Mouse (Mus musculus): Measurements from ENCODE around the gene Map3k7. TPM values are rescaled to one million over a fixed set of nuclear protein-coding genes. Genes with fewer than 3 reads are reported as not detected.

Map3k7 gene
- 10 to 100 TPM; 60.9 to 63.7 TPM for total RNA-seq (2023)

GRCm38 (mm10) chr4:31963354-31964193, at the start of gene Map3k7:
Gene Map3k7 (plus strand): TSS chr4:31964097.

